Mouse (Mus musculus) limb, embryonic 11.5 days (tissue): ENCODE measurements around the gene Pgbd5. TPM values are rescaled to one million over a fixed set of nuclear protein-coding genes. Genes with fewer than 3 reads are reported as not detected.

Experiments
- ATAC-seq: fragments of 200-750 bp; cut with Nextera tagmentation; 2 replicates; pipeline ENCODE4 v1.8.0; 2017; ENCODE audit warnings: low read depth; ENCODE audit not compliant: insufficient number of reproducible peaks, low FRiP score, low TSS enrichment
- DNase-seq: peaks from one replicate; pipeline ENCODE4 v3.0.0-alpha.2; 2015; ENCODE audit warnings: low spot score
- H3K27ac ChIP-seq: fragments of 300-500 bp; sonication (generic); replicated peaks from 2 replicates; pipeline ENCODE4 v1.5.1; 2014; ENCODE audit warnings: low read depth, mild to moderate bottlenecking, low read length
- H3K27me3 ChIP-seq: fragments of 300-500 bp; sonication (generic); 2 replicates; pipeline ENCODE4 v1.6.1; 2014; ENCODE audit warnings: mild to moderate bottlenecking, low read length, mixed read lengths; ENCODE audit not compliant: control insufficient read depth, insufficient read depth
- H3K36me3 ChIP-seq: fragments of 300-500 bp; sonication (generic); 2 replicates; pipeline ENCODE4 v1.6.1; 2014; ENCODE audit warnings: mild to moderate bottlenecking, low read length, moderate library complexity, mixed read lengths; ENCODE audit not compliant: control insufficient read depth, insufficient read depth
- H3K4me1 ChIP-seq: fragments of 300-500 bp; sonication (generic); 2 replicates; pipeline ENCODE4 v1.6.1; 2014; ENCODE audit warnings: low read length, mixed read lengths; ENCODE audit not compliant: control insufficient read depth, insufficient read depth
- H3K4me2 ChIP-seq: fragments of 300-500 bp; sonication (generic); 2 replicates; pipeline ENCODE4 v1.6.1; 2014; ENCODE audit warnings: low read depth, mild to moderate bottlenecking, moderate library complexity; ENCODE audit not compliant: severe bottlenecking
- H3K4me3 ChIP-seq: fragments of 300-500 bp; sonication (generic); 2 replicates; pipeline ENCODE4 v1.5.1; 2014; ENCODE audit warnings: low read depth, low read length
- H3K9ac ChIP-seq: fragments of 300-500 bp; sonication (generic); 2 replicates; pipeline ENCODE4 v1.6.1; 2014; ENCODE audit warnings: mild to moderate bottlenecking, low read length
- H3K9me3 ChIP-seq: fragments of 300-500 bp; sonication (generic); 2 replicates; pipeline ENCODE4 v1.6.1; 2016; ENCODE audit warnings: low read length; ENCODE audit not compliant: control insufficient read depth
- whole genome bisulfite sequencing: fragments of 180-500 bp; shearing (Covaris S2); extraction: QIAGEN DNeasy Blood & Tissue Kit; methylation state at CpG from one replicate; pipeline ENCODE4 v1.1.7; 2014; 5-methylcytosine and 5-hydroxymethylcytosine counted together
- polyA plus RNA-seq: library from polyadenylated mRNA; unstranded; fragments of >200 nt; fragmentation: Nextera tagmentation; extraction: Ambion mirVana; gene quantifications from 2 replicates; pipeline ENCODE4 v1.2.1, GENCODE M21; 2014

Gene Pgbd5
- polyA plus RNA-seq, 1 experiment from 2014 or later: 0.36 TPM

- Histone ChIP-seq H3K9ac (no peak overlapping the region), H3K36me3 (peaks cover 17% of the 10 kb centered on the region), H3K27me3 (no peaks in the 10 kb centered on the region), H3K9me3 (no peaks in the 10 kb centered on the region), H3K4me3 (no peak overlapping the region), H3K4me2 (no peak overlapping the region), H3K4me1 (no peaks in the 10 kb centered on the region), H3K27ac (no peak overlapping the region)
- ATAC-seq: no peak
- WGBS: 76% methylated on average over 10 of the region's 10 CpGs
- no peak for DNase-seq
Measured at GRCm38 (mm10) chr8:124329690-124330089, 109.8 kb downstream of the Pgbd5 start.

GRCm38 (mm10) chr8:124328259-124328658 lies 111.2 kb downstream of the Pgbd5 start:
- H3K27ac ChIP-seq: no peak overlapping the region
- WGBS: 89% methylated on average over 7 of the region's 7 CpGs
- no peak for ATAC-seq
- H3K4me3 ChIP-seq: no peak overlapping the region
- H3K4me1 ChIP-seq: no peaks in the 10 kb centered on the region
- H3K27me3 ChIP-seq: no peaks in the 10 kb centered on the region
- H3K9ac ChIP-seq: no peak overlapping the region
- H3K4me2 ChIP-seq: no peak overlapping the region
- H3K9me3 ChIP-seq: no peaks in the 10 kb centered on the region
- H3K36me3 ChIP-seq: peaks cover 23% of the 10 kb centered on the region
- DNase-seq: no peak

- H3K4me1 ChIP-seq: no peaks in the 10 kb centered on the region
- no peak for DNase-seq
- H3K27me3 ChIP-seq: no peaks in the 10 kb centered on the region
- H3K36me3 ChIP-seq: peaks cover 18% of the 10 kb centered on the region
- H3K9ac ChIP-seq: no peak overlapping the region
- H3K27ac ChIP-seq: no peak overlapping the region
- ATAC-seq: no peak
- 93% methylated on average over 14 of the region's 14 CpGs for WGBS
- no peak overlapping the region for H3K4me3 ChIP-seq
- H3K4me2 ChIP-seq: no peak overlapping the region
- no peaks in the 10 kb centered on the region for H3K9me3 ChIP-seq
Measured at GRCm38 (mm10) chr8:124323356-124323755, 116.1 kb downstream of the Pgbd5 start.

GRCm38 (mm10) chr8:124321227-124321840 lies 118.1 kb downstream of the Pgbd5 start:
- Histone ChIP-seq H3K4me1 (peaks cover 6% of the 10 kb centered on the region), H3K9me3 (no peaks in the 10 kb centered on the region), H3K9ac (no peak overlapping the region), H3K4me3 (no peak overlapping the region), H3K27me3 (no peaks in the 10 kb centered on the region), H3K36me3 (peaks cover 14% of the 10 kb centered on the region), H3K4me2 (no peak overlapping the region), H3K27ac (no peak overlapping the region)
- DNase-seq (no peak), ATAC-seq (no peak)
- WGBS: 82% methylated on average over 12 of the region's 12 CpGs

- Histone ChIP-seq H3K36me3 (peaks cover 7% of the 10 kb centered on the region; the same call in 1 of the 2 replicates), H3K4me1 (peaks cover 12% of the 10 kb centered on the region), H3K4me2 (no peak overlapping the region), H3K9ac (no peak overlapping the region), H3K27me3 (no peaks in the 10 kb centered on the region), H3K9me3 (no peaks in the 10 kb centered on the region), H3K4me3 (no peak overlapping the region), H3K27ac (no peak overlapping the region)
- 95% methylated on average over 4 of the region's 4 CpGs for WGBS
- DNase-seq (no peak), ATAC-seq (no peak)
Measured at GRCm38 (mm10) chr8:124319316-124319652, 120.2 kb downstream of the Pgbd5 start.

Other genes with a start within 250 kb of the Pgbd5 start
- gene Galnt2, start 208.3 kb downstream of the Pgbd5 start, polyA plus RNA-seq: 56.4 and 59.4 TPM in 2 replicates
- gene Cog2, start 81.1 kb upstream of the Pgbd5 start, polyA plus RNA-seq: 38.7 and 38.9 TPM in 2 replicates
- gene Agt, start 130.0 kb upstream of the Pgbd5 start, polyA plus RNA-seq: not detected in 2 replicates
- not detected in 2 replicates for gene Capn9, start 136.5 kb upstream of the Pgbd5 start, polyA plus RNA-seq
- 28.2 and 30.4 TPM in 2 replicates for gene 2310022B05Rik, start 223.7 kb upstream of the Pgbd5 start, polyA plus RNA-seq